Mouse (Mus musculus): ENCODE measurements around the gene Prpf40b.
"Not testable (repeated sequence)": the region's sequence is repeated elsewhere in the genome, so short reads cannot be mapped to it uniquely, and the experiment has no call there.

Prpf40b gene

DNA sequence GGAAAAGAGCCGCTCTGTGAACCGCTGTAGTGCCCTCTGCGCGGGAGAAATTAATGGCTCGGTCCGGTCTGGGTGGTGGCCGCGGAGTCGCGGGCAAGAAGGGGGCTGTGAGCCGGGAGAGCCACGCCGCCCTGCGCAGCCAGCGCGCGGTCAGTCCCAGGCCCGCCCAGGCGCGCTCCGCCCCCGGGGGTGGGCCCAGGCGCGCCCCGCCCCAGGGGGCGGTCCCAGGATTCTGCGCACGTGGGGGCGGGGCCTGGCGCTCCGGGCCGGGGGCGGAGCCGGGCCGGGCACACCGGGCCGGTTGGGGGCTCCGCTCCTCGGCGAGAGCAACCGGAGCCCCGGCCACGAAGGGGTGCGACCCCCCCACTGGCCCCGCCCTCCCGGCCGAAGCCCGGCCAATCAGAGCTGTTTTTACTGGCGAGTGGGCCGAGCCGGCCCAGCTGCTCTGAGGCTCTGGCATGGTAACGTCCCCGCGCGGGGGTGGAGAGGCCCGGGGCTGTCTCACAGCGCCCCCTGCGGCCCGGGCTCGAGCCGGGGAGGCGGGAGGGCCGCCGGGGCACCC lies at the start of gene Prpf40b:
Gene Prpf40b (plus strand): TSS at position 275 of the 562 bp plus-strand sequence.
- DNase-seq, result peak; percentile 94 to 97

DNA sequence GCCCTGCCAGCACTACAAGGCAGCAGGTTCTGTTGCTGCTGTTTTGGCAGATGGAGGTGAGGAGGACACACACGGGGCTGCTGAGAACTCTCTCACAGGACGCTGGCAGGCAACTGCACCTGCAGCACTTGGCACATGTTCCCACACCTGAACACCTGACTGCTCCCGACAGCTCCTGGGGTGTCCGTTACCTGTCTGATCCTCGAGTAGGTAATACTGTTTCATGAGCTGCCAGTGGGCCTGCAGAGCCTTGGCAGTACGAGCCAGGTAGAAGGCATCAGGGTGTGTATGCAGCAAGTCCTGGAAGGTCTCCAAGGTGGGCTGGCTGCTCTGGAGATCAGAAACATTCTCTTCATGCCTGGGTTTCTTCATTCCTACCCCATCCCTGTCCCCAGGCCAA lies 48.2 kb upstream of the Prpf40b start:
- not testable (repeated sequence) for DNase-seq

GRCm38 (mm10) chr15:99248972-99249371 lies 45.9 kb upstream of the Prpf40b start:
- peak; percentile 31 to 53 for DNase-seq

DNA sequence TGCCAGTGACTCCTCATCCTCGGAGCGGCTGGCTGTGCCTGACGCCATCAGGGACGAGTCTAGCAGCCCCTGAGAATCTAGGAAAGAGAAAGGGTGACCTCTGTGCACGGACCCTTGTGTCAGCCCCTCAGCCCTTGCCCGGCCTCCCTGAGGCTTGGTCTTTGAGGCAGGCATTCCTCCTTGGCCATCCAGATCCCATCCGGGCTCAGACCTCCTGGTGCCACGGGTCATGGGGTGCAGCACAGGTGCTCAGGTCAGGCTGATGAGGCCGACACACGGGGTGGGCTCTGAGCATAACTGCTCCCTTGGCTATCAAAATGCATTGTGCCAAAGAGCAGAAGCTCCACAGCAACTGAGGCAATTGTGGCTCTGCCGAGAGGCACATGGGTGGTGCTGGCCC lies 44.9 kb upstream of the Prpf40b start:
- no peak for DNase-seq

GRCm38 (mm10) chr15:99251111-99251510 lies 43.8 kb upstream of the Prpf40b start:
- DNase-seq, result peak; percentile 26 to 58

DNA sequence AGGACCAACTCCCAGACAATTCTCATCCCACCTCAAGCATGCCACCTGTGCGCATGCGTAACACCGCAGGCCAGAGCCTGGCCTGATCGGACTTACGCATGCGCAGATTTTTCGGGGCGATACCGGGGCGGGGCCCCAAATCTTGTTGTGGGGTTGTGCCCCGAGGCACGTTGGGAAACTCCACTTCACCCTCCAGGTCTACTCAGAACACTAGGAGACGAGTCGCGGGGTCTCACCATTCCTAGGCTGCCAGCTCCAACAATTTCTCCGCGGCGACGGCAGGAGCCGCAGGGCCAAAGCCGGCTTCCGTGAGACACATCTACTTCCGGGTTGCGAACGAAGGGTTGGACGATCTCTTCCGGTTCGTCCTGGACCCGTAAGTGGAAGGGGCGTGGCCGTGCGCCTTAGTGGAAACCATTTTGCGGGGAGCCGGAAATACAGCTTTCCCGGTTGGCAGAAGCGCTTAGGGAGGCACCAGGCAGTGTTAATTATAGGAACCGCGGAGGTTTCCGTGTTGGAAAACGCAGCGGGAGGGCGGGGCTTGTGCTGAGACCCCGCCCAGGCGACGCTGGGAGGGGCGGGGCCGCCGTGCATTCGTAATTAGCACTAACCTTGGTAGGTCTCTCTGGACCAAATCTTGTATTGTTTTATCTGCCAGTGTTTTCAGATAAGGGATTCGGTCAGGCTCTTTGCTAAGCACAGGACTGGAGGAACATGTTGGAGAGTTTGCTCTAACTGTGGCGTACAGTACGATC lies 43.1 kb upstream of the Prpf40b start, which contains the start of gene Mcrs1:
Gene Mcrs1 (minus strand): TSS at position 336 of the 755 bp plus-strand sequence.
- peak; percentile 97 to 98 for DNase-seq

- DNase-seq, result peak; percentile 81 to 89
These were observed 42.3 kb upstream of the Prpf40b start for GRCm38 (mm10) chr15:99252381-99253174.

GRCm38 (mm10) chr15:99253175-99253479 lies 41.8 kb upstream of the Prpf40b start:
- not testable (repeated sequence) for DNase-seq

DNA sequence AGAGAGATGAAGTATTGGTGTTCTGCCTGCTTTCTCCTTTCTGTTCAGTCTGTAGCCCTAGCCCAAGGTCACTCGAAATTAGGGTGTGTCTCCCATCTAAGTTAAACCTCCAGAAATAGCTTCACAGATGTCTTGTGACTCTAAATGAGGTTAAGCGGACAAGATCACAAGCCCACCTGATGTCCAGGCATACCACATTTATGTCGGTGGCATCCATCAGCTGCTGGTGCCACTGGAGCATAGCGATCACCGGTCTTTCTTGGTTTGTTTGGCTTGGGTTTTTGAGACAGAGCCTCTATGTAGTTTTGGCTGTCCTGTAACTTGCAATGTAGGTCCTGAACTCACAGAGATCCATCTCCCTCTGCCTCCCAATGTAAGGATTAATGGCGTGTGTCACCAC lies 41.1 kb upstream of the Prpf40b start:
- DNase-seq, result no peak

DNA sequence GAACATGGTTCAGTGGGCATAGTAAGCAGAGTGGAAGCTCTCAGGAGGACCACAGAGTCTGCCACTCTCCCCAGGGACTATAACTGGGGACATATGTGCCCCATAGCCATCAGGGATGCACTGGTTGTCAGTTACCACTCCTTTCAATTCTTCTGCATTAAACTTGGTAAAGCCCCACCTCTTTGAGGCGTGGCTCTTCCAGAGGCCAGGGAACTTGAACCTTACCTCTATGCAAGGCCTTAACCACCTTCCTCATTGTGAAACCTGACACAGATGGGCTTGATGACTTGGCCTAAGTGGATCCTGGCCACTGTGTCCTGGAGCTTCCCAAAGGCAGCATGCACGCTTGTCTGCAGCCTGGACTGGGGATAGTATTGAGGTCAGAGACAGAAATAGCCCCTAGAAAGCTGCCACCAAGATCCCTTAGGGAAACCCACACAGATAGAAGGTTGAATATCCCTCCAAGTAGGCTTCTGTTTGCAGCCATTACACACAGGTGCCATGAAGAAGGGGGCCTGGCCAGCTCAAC lies 40.3 kb upstream of the Prpf40b start:
- DNase-seq, result no peak

DNA sequence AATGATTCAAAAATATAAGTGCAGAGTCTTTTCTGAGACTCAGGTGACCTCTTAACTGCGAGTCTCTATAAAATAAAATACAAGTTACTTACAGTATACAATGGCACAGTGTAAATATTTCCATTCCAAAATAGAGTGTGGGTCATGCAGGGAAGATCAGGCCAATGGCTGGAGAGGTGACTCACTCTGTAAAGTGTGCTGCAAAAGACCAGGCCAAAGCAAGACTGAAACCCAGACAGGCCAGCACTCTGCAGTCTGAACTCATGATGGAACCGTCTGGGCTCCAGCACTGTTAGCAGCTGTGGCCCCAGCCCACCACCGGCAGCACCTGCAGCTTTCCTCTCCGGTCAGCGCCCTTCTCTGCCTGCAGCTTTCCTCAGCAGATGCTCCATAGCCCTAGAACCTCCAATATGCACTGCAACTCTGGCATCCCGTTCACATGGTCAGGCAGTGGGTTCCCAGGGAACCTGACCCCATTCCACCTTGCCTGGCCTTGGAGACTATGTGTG lies 39.6 kb upstream of the Prpf40b start:
- no peak for DNase-seq

GRCm38 (mm10) chr15:99259167-99259729 lies 35.6 kb upstream of the Prpf40b start:
- no peak for DNase-seq

DNA sequence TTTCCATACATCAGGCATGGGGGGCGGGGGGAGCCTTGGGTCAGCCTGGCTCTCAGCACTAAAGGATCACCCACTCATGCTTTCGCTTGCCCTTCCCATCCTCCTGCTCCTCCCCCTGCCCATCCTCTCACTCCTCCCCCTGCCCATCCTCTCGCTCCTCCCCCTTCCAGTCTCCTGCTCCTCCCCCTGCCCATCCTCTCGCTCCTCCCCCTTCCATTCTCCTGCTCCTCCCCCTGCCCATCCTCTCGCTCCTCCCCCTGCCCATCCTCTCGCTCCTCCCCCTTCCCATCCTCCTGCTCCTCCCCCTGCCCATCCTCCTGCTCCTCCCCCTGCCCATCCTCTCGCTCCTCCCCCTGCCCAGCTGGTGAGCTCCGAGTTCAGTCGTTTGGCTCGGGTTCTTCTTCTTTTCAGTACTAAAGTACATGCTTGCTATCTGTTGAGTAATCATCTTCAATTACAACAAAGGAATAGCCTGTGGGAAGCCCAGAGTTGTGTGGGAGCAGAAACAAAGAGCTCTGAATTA lies 35.1 kb upstream of the Prpf40b start:
- peak; percentile 83 to 89 for DNase-seq

DNA sequence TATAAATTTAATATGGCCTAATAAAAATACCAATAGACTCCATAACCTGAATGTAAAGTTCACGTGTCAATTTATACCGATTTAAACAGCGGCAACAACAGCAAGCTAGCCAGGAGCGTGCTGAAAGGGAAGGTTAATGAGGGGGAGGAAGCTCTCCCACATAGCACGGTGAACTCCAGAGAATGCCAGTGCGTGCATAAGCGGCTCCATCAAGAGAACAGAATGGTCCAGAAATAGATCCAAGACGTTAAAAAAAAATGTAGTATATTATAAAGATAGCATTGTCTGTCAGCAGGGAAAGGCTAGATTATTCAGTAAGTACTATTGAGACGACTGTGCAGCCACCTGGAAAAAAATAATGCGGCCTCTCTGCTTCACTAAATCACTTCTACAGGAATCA lies 32.2 kb upstream of the Prpf40b start:
- DNase-seq, result no peak

DNA sequence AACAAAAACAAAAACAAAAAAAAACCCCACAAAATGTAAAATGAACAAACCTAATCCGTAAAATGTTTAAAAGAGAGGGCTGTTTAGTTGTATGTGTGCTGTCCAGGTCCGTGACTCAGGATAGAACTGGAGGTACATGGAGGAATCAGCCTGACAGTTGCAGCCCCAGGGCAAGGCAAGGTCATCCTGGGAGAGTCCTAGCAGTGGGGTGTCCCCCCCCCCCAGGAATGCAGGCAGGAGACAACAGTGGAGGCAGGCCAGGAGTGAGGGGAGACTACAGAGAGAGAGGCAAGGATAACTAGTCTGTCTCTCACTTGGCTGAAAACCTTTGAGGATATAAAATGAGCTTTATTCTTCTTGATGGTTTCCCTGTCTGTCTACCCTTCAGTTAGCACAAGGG lies 30.5 kb upstream of the Prpf40b start:
- DNase-seq, result no peak

DNA sequence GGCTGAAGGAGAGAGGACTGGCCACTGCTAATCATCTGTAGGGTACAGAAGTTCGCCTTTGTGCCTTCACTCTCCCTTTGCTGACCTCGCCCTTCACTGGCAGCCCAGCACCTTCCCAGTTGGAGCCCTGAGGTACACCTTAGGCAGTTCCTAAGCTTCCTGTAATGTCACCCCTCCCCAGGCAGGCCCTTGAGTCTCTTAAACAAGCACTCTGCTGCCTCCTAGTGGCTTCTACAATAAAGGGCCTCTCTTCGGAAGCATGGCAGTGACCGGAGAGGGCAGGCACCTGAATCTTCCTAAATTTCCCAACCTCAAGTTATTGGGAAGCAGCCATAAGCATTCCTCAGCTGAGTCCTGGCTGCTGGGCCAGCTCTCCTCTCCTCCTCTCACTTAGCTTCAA lies 29.2 kb upstream of the Prpf40b start:
- peak; percentile 70 to 80 for DNase-seq

GRCm38 (mm10) chr15:99276095-99276494 lies 18.8 kb upstream of the Prpf40b start:
- no peak for DNase-seq

- DNase-seq, result no peak
These were observed 16.6 kb upstream of the Prpf40b start for GRCm38 (mm10) chr15:99278271-99278670.

DNA sequence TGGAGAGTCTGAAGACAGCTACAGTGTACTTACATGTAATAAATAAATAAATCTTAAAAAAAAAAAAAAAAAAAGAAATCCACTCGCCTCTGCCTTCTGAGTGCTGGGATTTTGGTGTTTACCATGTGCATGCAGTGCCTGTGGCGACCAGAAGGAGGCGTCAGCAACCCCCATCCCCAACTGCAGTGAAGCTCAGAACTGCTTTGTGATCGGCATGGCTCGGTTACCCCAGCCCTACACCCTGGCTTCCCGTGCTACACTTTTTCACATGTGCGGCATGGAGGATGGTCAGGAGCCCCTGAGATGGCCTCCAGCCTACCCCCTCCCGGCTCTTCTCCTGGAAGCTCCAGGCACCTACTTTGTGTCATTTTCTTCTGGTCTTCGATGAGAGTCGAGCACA lies 11.4 kb upstream of the Prpf40b start:
- DNase-seq, result peak in 1 of 2 experiments; percentile 24

- peak; percentile 39 to 67 for DNase-seq
These were observed 10.2 kb upstream of the Prpf40b start for GRCm38 (mm10) chr15:99284527-99285188.

- no peak for DNase-seq
These were observed 9.7 kb upstream of the Prpf40b start for GRCm38 (mm10) chr15:99285189-99285535.

DNA sequence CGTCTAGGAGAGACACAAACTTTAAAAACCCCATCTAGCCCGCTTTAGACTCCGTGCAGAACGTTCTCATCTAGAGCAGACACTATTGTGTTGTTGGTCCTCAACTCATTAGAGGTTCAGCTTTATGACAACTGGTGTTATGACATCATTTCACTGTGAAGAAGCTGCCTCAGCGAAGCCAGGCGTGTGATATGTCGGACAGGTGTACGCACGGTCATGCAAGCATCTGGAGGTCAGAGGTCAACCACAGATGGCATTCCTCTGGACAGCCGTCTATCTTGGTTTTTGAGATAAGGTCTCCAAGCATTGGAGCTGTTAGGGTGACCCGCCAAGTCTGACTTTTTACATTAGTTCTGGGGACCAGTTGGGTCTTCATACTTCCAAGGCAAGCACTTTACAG lies 4.3 kb upstream of the Prpf40b start:
- DNase-seq, result no peak
